Mouse (Mus musculus) thymus, postnatal 10 days (tissue): ENCODE measurements around the gene Rgs1.
A peak's percentile ranks its signal among the peaks of the same experiment; 100 is the strongest.

Experiments used
- DNase-seq, 2 experiments: peaks; one replicate each; pipeline ENCODE4 v3.0.0; 2021; ENCODE audit warnings: low spot score in 2 of 2

Gene Rgs1

DNA sequence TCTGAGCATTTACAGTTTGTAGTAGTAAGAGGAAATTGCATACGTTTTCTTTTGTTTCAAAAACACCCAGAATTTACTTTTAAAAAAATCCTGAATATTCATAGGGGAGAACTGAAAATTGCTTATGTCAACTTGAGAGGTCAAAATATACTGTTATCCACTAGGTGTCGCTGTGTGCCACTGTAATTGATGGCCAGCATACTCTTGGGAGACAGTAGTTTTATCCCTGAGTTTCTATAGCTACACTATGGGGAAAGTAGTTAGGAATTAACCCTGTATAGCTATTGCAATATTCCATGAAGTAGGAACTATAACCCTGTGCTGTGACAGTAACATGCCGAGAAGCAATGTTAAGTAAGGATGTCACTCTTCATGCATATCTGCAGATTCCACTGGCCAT, 51.4 kb downstream of the Rgs1 start:
- peak in 1 of 2 experiments; percentile 52 for DNase-seq
